Mouse (Mus musculus) liver, embryonic 12.5 days (tissue): ENCODE data around the gene Dhps. TPM values are rescaled to one million over a fixed set of nuclear protein-coding genes. Genes with fewer than 3 reads are reported as not detected.
"Not testable (repeated sequence)": the region's sequence is repeated elsewhere in the genome, so short reads cannot be mapped to it uniquely, and the experiment has no call there.

Experiments
- ATAC-seq: fragments of 200-750 bp; cut with Nextera tagmentation; 2 replicates; pipeline ENCODE4 v1.8.0; 2017; ENCODE audit warnings: moderate number of reproducible peaks, mild to moderate bottlenecking, moderate library complexity
- H3K27ac ChIP-seq: fragments of 300-500 bp; sonication (generic); 2 replicates; pipeline ENCODE4 v1.5.1; 2016; ENCODE audit warnings: mild to moderate bottlenecking
- H3K27me3 ChIP-seq: fragments of 300-500 bp; sonication (generic); replicated peaks from 2 replicates; pipeline ENCODE4 v1.6.1; 2016; ENCODE audit warnings: mild to moderate bottlenecking, moderate library complexity
- H3K36me3 ChIP-seq: fragments of 300-500 bp; sonication (generic); 2 replicates; pipeline ENCODE4 v1.6.1; 2016; ENCODE audit warnings: mild to moderate bottlenecking, moderate library complexity
- H3K4me1 ChIP-seq: fragments of 300-500 bp; sonication (generic); 2 replicates; pipeline ENCODE4 v1.6.1; 2016
- H3K4me2 ChIP-seq: fragments of 300-500 bp; sonication (generic); 2 replicates; pipeline ENCODE4 v1.6.1; 2016; ENCODE audit warnings: mild to moderate bottlenecking, moderate library complexity
- H3K4me3 ChIP-seq: fragments of 300-500 bp; sonication (generic); 2 replicates; pipeline ENCODE4 v1.5.1; 2016; ENCODE audit warnings: mild to moderate bottlenecking, moderate library complexity
- H3K9ac ChIP-seq: fragments of 300-500 bp; sonication (generic); 2 replicates; pipeline ENCODE4 v1.6.1; 2016; ENCODE audit warnings: mild to moderate bottlenecking, moderate library complexity
- H3K9me3 ChIP-seq: fragments of 300-500 bp; sonication (generic); replicated peaks from 2 replicates; pipeline ENCODE4 v1.6.1; 2016; ENCODE audit warnings: mild to moderate bottlenecking, moderate library complexity
- WGBS: fragments of 180-500 bp; shearing (Covaris S2); methylation state at CpG from one replicate; pipeline ENCODE4 v1.1.7; 2016; ENCODE audit not compliant: insufficient replicate concordance; 5-methylcytosine and 5-hydroxymethylcytosine counted together
- polyA plus RNA-seq: library from polyadenylated mRNA; unstranded; fragments of >200 nt; fragmentation: Nextera tagmentation; extraction: Ambion mirVana; gene quantifications from 2 replicates; pipeline ENCODE4 v1.2.1, GENCODE M21; 2016

Dhps gene
- polyA plus RNA-seq, 1 experiment from 2014 or later, result 52.3 TPM

GRCm38 (mm10) chr8:85082169-85082568 lies 10.6 kb downstream of the Dhps start:
- not testable (repeated sequence) for H3K9me3 ChIP-seq, ATAC-seq, H3K27me3 ChIP-seq
- Histone ChIP-seq H3K4me2 (peak overlapping the region; percentile 89), H3K4me3 (peak overlapping the region; percentile 95; the same call in 1 of the 2 replicates), H3K4me1 (peaks cover 68% of the 10 kb centered on the region), H3K36me3 (peaks cover 48% of the 10 kb centered on the region), H3K27ac (peak overlapping the region; percentile 82), H3K9ac (peak overlapping the region; percentile 94)
- WGBS, result 34% methylated on average over 4 of the region's 4 CpGs

- peaks cover 49% of the 10 kb centered on the region for H3K36me3 ChIP-seq
- H3K4me3 ChIP-seq, result peak within 1 kb of the TSS; percentile 95
- peak; percentile 86 for ATAC-seq
- peak within 1 kb of the TSS; percentile 89 for H3K4me2 ChIP-seq
- no peaks in the 10 kb centered on the region for H3K27me3 ChIP-seq
- H3K9me3 ChIP-seq, result no peaks in the 10 kb centered on the region
- H3K9ac ChIP-seq, result peak within 1 kb of the TSS; percentile 94
- under 1% methylated on average over 30 of the region's 30 CpGs for WGBS
- H3K27ac ChIP-seq, result peak within 1 kb of the TSS; percentile 82
- peaks cover 63% of the 10 kb centered on the region for H3K4me1 ChIP-seq
Measured at GRCm38 (mm10) chr8:85083108-85083813, 11.7 kb downstream of the Dhps start, which contains the start of gene Man2b1. Man2b1 (plus strand) TSS chr8:85083270.

- H3K9ac ChIP-seq, result no peak overlapping the region
- WGBS, result 45% methylated on average over 8 of the region's 8 CpGs
- H3K4me3 ChIP-seq, result peak overlapping the region; percentile 72; the same call in 1 of the 2 replicates
- H3K4me2 ChIP-seq, result peak overlapping the region; percentile 89
- peaks cover 49% of the 10 kb centered on the region for H3K4me1 ChIP-seq
- no peak for ATAC-seq
- no peaks in the 10 kb centered on the region for H3K9me3 ChIP-seq
- H3K27me3 ChIP-seq, result no peaks in the 10 kb centered on the region
- H3K36me3 ChIP-seq, result peaks cover 51% of the 10 kb centered on the region
- no peak overlapping the region for H3K27ac ChIP-seq
Measured at GRCm38 (mm10) chr8:85084633-85085032, 13.1 kb downstream of the Dhps start.

- H3K36me3 ChIP-seq, result peaks cover 57% of the 10 kb centered on the region
- no peak overlapping the region for H3K9ac ChIP-seq
- WGBS, result 67% methylated on average over 3 of the region's 3 CpGs
- no peak for ATAC-seq
- H3K4me3 ChIP-seq, result no peak overlapping the region
- no peaks in the 10 kb centered on the region for H3K27me3 ChIP-seq
- H3K4me1 ChIP-seq, result peaks cover 48% of the 10 kb centered on the region
- no peaks in the 10 kb centered on the region for H3K9me3 ChIP-seq
- H3K27ac ChIP-seq, result no peak overlapping the region
- no peak overlapping the region for H3K4me2 ChIP-seq
Measured at GRCm38 (mm10) chr8:85086238-85086637, 14.7 kb downstream of the Dhps start.

GRCm38 (mm10) chr8:85088771-85089170 lies 17.2 kb downstream of the Dhps start:
- H3K4me1 ChIP-seq, result peaks cover 28% of the 10 kb centered on the region
- H3K4me3 ChIP-seq, result no peak overlapping the region
- no peak overlapping the region for H3K27ac ChIP-seq
- WGBS, result 53% methylated on average over 2 of the region's 2 CpGs
- ATAC-seq, result no peak
- peaks cover 82% of the 10 kb centered on the region for H3K36me3 ChIP-seq
- no peaks in the 10 kb centered on the region for H3K27me3 ChIP-seq
- no peaks in the 10 kb centered on the region for H3K9me3 ChIP-seq
- no peak overlapping the region for H3K9ac ChIP-seq
- no peak overlapping the region for H3K4me2 ChIP-seq

GRCm38 (mm10) chr8:85090856-85091255 lies 19.3 kb downstream of the Dhps start:
- no peak for ATAC-seq
- peaks cover 88% of the 10 kb centered on the region for H3K36me3 ChIP-seq
- no peaks in the 10 kb centered on the region for H3K9me3 ChIP-seq
- no peak overlapping the region for H3K4me3 ChIP-seq
- WGBS, result 82% methylated on average over 11 of the region's 11 CpGs
- H3K27ac ChIP-seq, result no peak overlapping the region
- H3K4me2 ChIP-seq, result no peak overlapping the region
- no peak overlapping the region for H3K9ac ChIP-seq
- no peaks in the 10 kb centered on the region for H3K27me3 ChIP-seq
- peaks cover 10% of the 10 kb centered on the region; the same call in 1 of the 2 replicates for H3K4me1 ChIP-seq

- ATAC-seq, result no peak
- no peak overlapping the region for H3K9ac ChIP-seq
- H3K27ac ChIP-seq, result no peak overlapping the region
- H3K4me3 ChIP-seq, result no peak overlapping the region
- peaks cover 10% of the 10 kb centered on the region; the same call in 1 of the 2 replicates for H3K4me1 ChIP-seq
- H3K9me3 ChIP-seq, result no peaks in the 10 kb centered on the region
- no peak overlapping the region for H3K4me2 ChIP-seq
- no peaks in the 10 kb centered on the region for H3K27me3 ChIP-seq
- WGBS, result 59% methylated on average over 21 of the region's 21 CpGs
- peaks cover 88% of the 10 kb centered on the region for H3K36me3 ChIP-seq
Measured at GRCm38 (mm10) chr8:85091526-85092090, 20.1 kb downstream of the Dhps start.

- Histone ChIP-seq H3K27me3 (no peaks in the 10 kb centered on the region), H3K9me3 (no peaks in the 10 kb centered on the region), H3K4me2 (no peak overlapping the region), H3K4me1 (peaks cover 10% of the 10 kb centered on the region; the same call in 1 of the 2 replicates), H3K36me3 (peaks cover 79% of the 10 kb centered on the region), H3K27ac (no peak overlapping the region), H3K9ac (no peak overlapping the region), H3K4me3 (no peak overlapping the region)
- ATAC-seq, result no peak
- 84% methylated on average over 13 of the region's 13 CpGs for WGBS
Measured at GRCm38 (mm10) chr8:85095051-85095450, 23.5 kb downstream of the Dhps start.

GRCm38 (mm10) chr8:85095566-85095965 lies 24.0 kb downstream of the Dhps start:
- peaks cover 10% of the 10 kb centered on the region; the same call in 1 of the 2 replicates for H3K4me1 ChIP-seq
- H3K36me3 ChIP-seq, result peaks cover 79% of the 10 kb centered on the region
- H3K4me2 ChIP-seq, result no peak overlapping the region
- no peak overlapping the region for H3K27ac ChIP-seq
- ATAC-seq, result no peak
- no peak overlapping the region for H3K4me3 ChIP-seq
- H3K27me3 ChIP-seq, result no peaks in the 10 kb centered on the region
- H3K9ac ChIP-seq, result no peak overlapping the region
- H3K9me3 ChIP-seq, result no peaks in the 10 kb centered on the region
- WGBS, result 85% methylated on average over 7 of the region's 7 CpGs

- Histone ChIP-seq H3K4me1 (peaks cover 7% of the 10 kb centered on the region; the same call in 1 of the 2 replicates), H3K4me2 (no peak overlapping the region), H3K27me3 (no peaks in the 10 kb centered on the region), H3K9me3 (no peaks in the 10 kb centered on the region), H3K4me3 (no peak overlapping the region), H3K9ac (no peak overlapping the region), H3K36me3 (peaks cover 74% of the 10 kb centered on the region), H3K27ac (no peak overlapping the region)
- no peak for ATAC-seq
- WGBS, result 81% methylated on average over 16 of the region's 16 CpGs
Measured at GRCm38 (mm10) chr8:85096196-85096595, 24.6 kb downstream of the Dhps start.

GRCm38 (mm10) chr8:85096850-85097249 lies 25.3 kb downstream of the Dhps start:
- H3K4me2 ChIP-seq, result no peak overlapping the region
- no peak overlapping the region for H3K27ac ChIP-seq
- WGBS, result 78% methylated on average over 4 of the region's 4 CpGs
- peaks cover 67% of the 10 kb centered on the region for H3K36me3 ChIP-seq
- no peaks in the 10 kb centered on the region for H3K27me3 ChIP-seq
- 0 out of 2 replicates have a peak, but pooled peaks cover under 1% of the 10 kb centered on the region for H3K4me1 ChIP-seq
- H3K9me3 ChIP-seq, result peaks cover 4% of the 10 kb centered on the region
- H3K4me3 ChIP-seq, result no peak overlapping the region
- no peak for ATAC-seq
- no peak overlapping the region for H3K9ac ChIP-seq

GRCm38 (mm10) chr8:85100076-85100665 lies 28.6 kb downstream of the Dhps start:
- Histone ChIP-seq H3K4me2 (no peak overlapping the region), H3K27me3 (no peaks in the 10 kb centered on the region), H3K4me3 (no peak overlapping the region), H3K36me3 (peaks cover 36% of the 10 kb centered on the region), H3K27ac (no peak overlapping the region), H3K9ac (no peak overlapping the region), H3K4me1 (no peaks in the 10 kb centered on the region), H3K9me3 (peaks cover 7% of the 10 kb centered on the region)
- 62% methylated on average over 4 of the region's 4 CpGs for WGBS
- no peak for ATAC-seq
